Mouse (Mus musculus) kidney, adult 2 months (tissue): ENCODE results near the gene Ccdc78. TPM values are rescaled to one million over a fixed set of nuclear protein-coding genes. Genes with fewer than 3 reads are reported as not detected.
A peak's percentile ranks its signal among the peaks of the same experiment; 100 is the strongest.

Experiments used
- DNase-seq: peaks from one replicate; pipeline ENCODE4 v3.0.0; 2021
- H3K27ac ChIP-seq: fragments of 200-500 bp; 2 replicates; pipeline ENCODE4 v1.5.1; 2012; ENCODE audit warnings: low read depth, low read length, control low read depth, inconsistent platforms; ENCODE audit not compliant: insufficient read depth
- H3K27me3 ChIP-seq: fragments of 200-500 bp; replicated peaks from 2 replicates; pipeline ENCODE4 v1.6.1; 2012; ENCODE audit warnings: mild to moderate bottlenecking, moderate library complexity, low read length, inconsistent platforms; ENCODE audit not compliant: control insufficient read depth, insufficient read depth
- H3K36me3 ChIP-seq: fragments of 200-500 bp; 2 replicates; pipeline ENCODE4 v1.6.1; 2012; ENCODE audit warnings: mild to moderate bottlenecking, moderate library complexity, low read length, inconsistent platforms; ENCODE audit not compliant: control insufficient read depth, insufficient read depth
- H3K4me1 ChIP-seq: fragments of 200-500 bp; 2 replicates; pipeline ENCODE4 v1.6.1; 2011; ENCODE audit warnings: low read length; ENCODE audit not compliant: control insufficient read depth, insufficient read depth
- H3K4me3 ChIP-seq: fragments of 200-500 bp; 2 replicates; pipeline ENCODE4 v1.5.1; 2011; ENCODE audit warnings: mild to moderate bottlenecking, low read depth, low read length, control low read depth; ENCODE audit not compliant: insufficient read depth
- CTCF ChIP-seq: fragments of 200-500 bp; conservative IDR thresholded peaks from 2 replicates; pipeline ENCODE4 v1.5.1; 2011; ENCODE audit warnings: low read depth, mild to moderate bottlenecking, control low read depth, low read length, moderate library complexity, mixed read lengths; ENCODE audit not compliant: insufficient read depth, insufficient read length
- POLR2A ChIP-seq: fragments of 200-500 bp; IDR thresholded peaks from one replicate; pipeline ENCODE4 v1.6.1; 2011; ENCODE audit warnings: low read depth, low read length, control low read depth
- WGBS: fragments of 180-500 bp; shearing (Covaris S2); methylation state at CpG from one replicate; pipeline ENCODE4 v1.1.7; 2018; 5-methylcytosine and 5-hydroxymethylcytosine counted together
- polyA plus RNA-seq: library from polyadenylated mRNA; depleted of rRNA; stranded (reverse); fragments of >200 nt; gene quantifications from 2 replicates; pipeline ENCODE4 v1.2.3, GENCODE M21; 2012

The Ccdc78 gene
- polyA plus RNA-seq, 1 experiment = 0.06 TPM

GRCm38 (mm10) chr17:25792615-25793014 is 6.2 kb downstream of the Ccdc78 start, which contains the start of gene Fam173a:
Gene Fam173a, minus strand, starts transcription at chr17:25792901.
- H3K4me1 ChIP-seq = peaks cover 9% of the 10 kb centered on the region; the same call in 1 of the 2 replicates
- H3K4me3 ChIP-seq = peak within 1 kb of the TSS; percentile 94
- peak within 1 kb of the TSS; percentile 83 for H3K27ac ChIP-seq
- peak; percentile 91 for DNase-seq
- TF ChIP-seq CTCF = no peak
- no peak for TF ChIP-seq POLR2A
- H3K36me3 ChIP-seq = no peaks in the 10 kb centered on the region
- under 1% methylated on average over 14 of the region's 14 CpGs for WGBS
- H3K27me3 ChIP-seq = no peaks in the 10 kb centered on the region

- Histone ChIP-seq H3K4me3 (no peak overlapping the region), H3K4me1 (peaks cover 9% of the 10 kb centered on the region; the same call in 1 of the 2 replicates), H3K27ac (no peak overlapping the region), H3K36me3 (no peaks in the 10 kb centered on the region), H3K27me3 (no peaks in the 10 kb centered on the region)
- no peak for DNase-seq
- no peak for TF ChIP-seq CTCF
- no peak for TF ChIP-seq POLR2A
- 88% methylated on average over 13 of the region's 13 CpGs for WGBS
Observed at GRCm38 (mm10) chr17:25794197-25794596, 7.8 kb downstream of the Ccdc78 start.

- Histone ChIP-seq H3K4me1 (peaks cover 9% of the 10 kb centered on the region; the same call in 1 of the 2 replicates), H3K27ac (no peak overlapping the region), H3K27me3 (no peaks in the 10 kb centered on the region), H3K36me3 (no peaks in the 10 kb centered on the region), H3K4me3 (no peak overlapping the region)
- 85% methylated on average over 17 of the region's 17 CpGs for WGBS
- DNase-seq = no peak
- TF ChIP-seq CTCF (no peak), POLR2A (no peak)
Observed at GRCm38 (mm10) chr17:25794998-25795397, 8.6 kb downstream of the Ccdc78 start.

- DNase-seq = peak; percentile 83
- TF ChIP-seq POLR2A (no peak), CTCF (no peak)
- Histone ChIP-seq H3K4me1 (peaks cover 9% of the 10 kb centered on the region; the same call in 1 of the 2 replicates), H3K27me3 (no peaks in the 10 kb centered on the region), H3K4me3 (peak within 1 kb of the TSS; percentile 79), H3K36me3 (no peaks in the 10 kb centered on the region), H3K27ac (peak within 1 kb of the TSS; percentile 46)
- 34% methylated on average over 6 of the region's 6 CpGs for WGBS
Observed at GRCm38 (mm10) chr17:25795609-25796092, 9.3 kb downstream of the Ccdc78 start, which contains the start of gene AC134908.4. Gene AC134908.4, minus strand, starts transcription at chr17:25795659.

- WGBS = 5% methylated on average over 37 of the region's 37 CpGs
- Histone ChIP-seq H3K36me3 (no peaks in the 10 kb centered on the region), H3K27ac (peak overlapping the region; percentile 46), H3K4me1 (peaks cover 9% of the 10 kb centered on the region; the same call in 1 of the 2 replicates), H3K4me3 (peak overlapping the region; percentile 79), H3K27me3 (no peaks in the 10 kb centered on the region)
- peak; percentile 61 for DNase-seq
- TF ChIP-seq POLR2A (no peak), CTCF (no peak)
Observed at GRCm38 (mm10) chr17:25796211-25796771, 9.9 kb downstream of the Ccdc78 start.

GRCm38 (mm10) chr17:25796951-25797369 is 10.6 kb downstream of the Ccdc78 start, which contains the start of gene Metrn:
Gene Metrn, minus strand, starts transcription at chr17:25797136.
- H3K27ac ChIP-seq = peak within 1 kb of the TSS; percentile 46
- WGBS = under 1% methylated on average over 35 of the region's 35 CpGs
- peak within 1 kb of the TSS; percentile 79 for H3K4me3 ChIP-seq
- H3K36me3 ChIP-seq = no peaks in the 10 kb centered on the region
- TF ChIP-seq CTCF = no peak
- TF ChIP-seq POLR2A = no peak
- peak; percentile 93 for DNase-seq
- H3K4me1 ChIP-seq = peaks cover 9% of the 10 kb centered on the region; the same call in 1 of the 2 replicates
- no peaks in the 10 kb centered on the region for H3K27me3 ChIP-seq

GRCm38 (mm10) chr17:25801029-25801428 is 14.6 kb downstream of the Ccdc78 start:
- DNase-seq = peak; percentile 85
- no peaks in the 10 kb centered on the region for H3K27me3 ChIP-seq

More at GRCm38 (mm10) chr17:25801029-25801428, 14.6 kb downstream of the Ccdc78 start:
- Histone ChIP-seq H3K36me3 (no peaks in the 10 kb centered on the region), H3K27ac (no peak overlapping the region), H3K4me1 (peaks cover 5% of the 10 kb centered on the region; the same call in 1 of the 2 replicates), H3K4me3 (no peak overlapping the region)
- 6% methylated on average over 6 of the region's 6 CpGs for WGBS
- TF ChIP-seq CTCF (peak; percentile 93), POLR2A (no peak)
